Mouse (Mus musculus): ENCODE results near the gene Cep57l1.
A peak's percentile ranks its signal among the peaks of the same experiment; 100 is the strongest.
"Not testable (repeated sequence)": the region's sequence is repeated elsewhere in the genome, so short reads cannot be mapped to it uniquely, and the experiment has no call there.

Gene Cep57l1

GRCm38 (mm10) chr10:41809771-41810563, at the start of gene Cep57l1, which contains the start of gene Sesn1:
Gene Cep57l1, minus strand, starts transcription at chr10:41809871.
Gene Sesn1, plus strand, starts transcription at chr10:41809935.
- peak; percentile 72 for DNase-seq (ENCODE audit: low spot score)

- DNase-seq (ENCODE audit: low spot score), result no peak
Observed at GRCm38 (mm10) chr10:41848721-41849120, 39.0 kb upstream of the Cep57l1 start.

- no peak for DNase-seq (ENCODE audit: low spot score)
Observed at GRCm38 (mm10) chr10:41847737-41848136, 38.1 kb upstream of the Cep57l1 start.

- no peak for DNase-seq (ENCODE audit: low spot score)
Observed at GRCm38 (mm10) chr10:41838911-41839310, 29.2 kb upstream of the Cep57l1 start.

GRCm38 (mm10) chr10:41834131-41834530, 24.5 kb upstream of the Cep57l1 start:
- DNase-seq (ENCODE audit: low spot score), result no peak

GRCm38 (mm10) chr10:41832191-41832590, 22.5 kb upstream of the Cep57l1 start:
- DNase-seq (ENCODE audit: low spot score), result no peak

GRCm38 (mm10) chr10:41830851-41831522, 21.3 kb upstream of the Cep57l1 start:
- DNase-seq (ENCODE audit: low spot score), result no peak

GRCm38 (mm10) chr10:41830445-41830844, 20.8 kb upstream of the Cep57l1 start:
- no peak for DNase-seq (ENCODE audit: low spot score)

GRCm38 (mm10) chr10:41829980-41830379, 20.3 kb upstream of the Cep57l1 start:
- DNase-seq (ENCODE audit: low spot score), result no peak

GRCm38 (mm10) chr10:41829191-41829590, 19.5 kb upstream of the Cep57l1 start:
- no peak for DNase-seq (ENCODE audit: low spot score)

- DNase-seq (ENCODE audit: low spot score), result no peak
Observed at GRCm38 (mm10) chr10:41827784-41828183, 18.1 kb upstream of the Cep57l1 start.

- no peak for DNase-seq (ENCODE audit: low spot score)
Observed at GRCm38 (mm10) chr10:41826526-41827116, 16.9 kb upstream of the Cep57l1 start.

- no peak for DNase-seq (ENCODE audit: low spot score)
Observed at GRCm38 (mm10) chr10:41825996-41826395, 16.3 kb upstream of the Cep57l1 start.

- no peak for DNase-seq (ENCODE audit: low spot score)
Observed at GRCm38 (mm10) chr10:41825041-41825440, 15.4 kb upstream of the Cep57l1 start.

- DNase-seq (ENCODE audit: low spot score), result no peak
Observed at GRCm38 (mm10) chr10:41823916-41824315, 14.2 kb upstream of the Cep57l1 start.

- DNase-seq (ENCODE audit: low spot score), result not testable (repeated sequence)
Observed at GRCm38 (mm10) chr10:41823282-41823675, 13.6 kb upstream of the Cep57l1 start.

- no peak for DNase-seq (ENCODE audit: low spot score)
Observed at GRCm38 (mm10) chr10:41822573-41823281, 13.1 kb upstream of the Cep57l1 start.

GRCm38 (mm10) chr10:41821171-41821570, 11.5 kb upstream of the Cep57l1 start:
- no peak for DNase-seq (ENCODE audit: low spot score)

GRCm38 (mm10) chr10:41820401-41820800, 10.7 kb upstream of the Cep57l1 start:
- DNase-seq (ENCODE audit: low spot score), result no peak

GRCm38 (mm10) chr10:41819307-41819706, 9.6 kb upstream of the Cep57l1 start:
- no peak for DNase-seq (ENCODE audit: low spot score)

GRCm38 (mm10) chr10:41818733-41819070, 9.0 kb upstream of the Cep57l1 start:
- not testable (repeated sequence) for DNase-seq (ENCODE audit: low spot score)

GRCm38 (mm10) chr10:41818036-41818732, 8.5 kb upstream of the Cep57l1 start:
- DNase-seq (ENCODE audit: low spot score), result no peak

Data from urinary bladder, postnatal 10 days (tissue).